Mouse (Mus musculus) intestine, embryonic 16.5 days (tissue): ENCODE data around the gene Rimbp3. TPM values are rescaled to one million over a fixed set of nuclear protein-coding genes. Genes with fewer than 3 reads are reported as not detected.
"Not testable (repeated sequence)": the region's sequence is repeated elsewhere in the genome, so short reads cannot be mapped to it uniquely, and the experiment has no call there.

Experiments used
- ATAC-seq: fragments of 200-750 bp; cut with Nextera tagmentation; 2 replicates; pipeline ENCODE4 v1.8.0; 2017; ENCODE audit warnings: moderate TSS enrichment, moderate library complexity
- H3K27ac ChIP-seq: fragments of 300-500 bp; sonication (generic); 2 replicates; pipeline ENCODE4 v1.5.1; 2014; ENCODE audit warnings: mild to moderate bottlenecking, low read length
- H3K27me3 ChIP-seq: fragments of 300-500 bp; sonication (generic); replicated peaks from 2 replicates; pipeline ENCODE4 v1.6.1; 2014; ENCODE audit warnings: low read length, control low read depth, mixed read lengths; ENCODE audit not compliant: control insufficient read depth, insufficient read depth
- H3K36me3 ChIP-seq: fragments of 300-500 bp; sonication (generic); 2 replicates; pipeline ENCODE4 v1.6.1; 2014; ENCODE audit warnings: low read length, control low read depth; ENCODE audit not compliant: control insufficient read depth, insufficient read depth
- H3K4me1 ChIP-seq: fragments of 300-500 bp; sonication (generic); 2 replicates; pipeline ENCODE4 v1.6.1; 2014; ENCODE audit warnings: low read length, control low read depth, mixed read lengths; ENCODE audit not compliant: control insufficient read depth, insufficient read depth
- H3K4me2 ChIP-seq: fragments of 300-500 bp; sonication (generic); 2 replicates; pipeline ENCODE4 v1.6.1; 2014; ENCODE audit warnings: low read depth, low read length, control low read depth
- H3K4me3 ChIP-seq: fragments of 300-500 bp; sonication (generic); 2 replicates; pipeline ENCODE4 v1.5.1; 2014; ENCODE audit warnings: mild to moderate bottlenecking, low read length
- H3K9ac ChIP-seq: fragments of 300-500 bp; sonication (generic); 2 replicates; pipeline ENCODE4 v1.6.1; 2014; ENCODE audit warnings: low read depth, low read length
- H3K9me3 ChIP-seq: fragments of 300-500 bp; sonication (generic); 2 replicates; pipeline ENCODE4 v1.6.1; 2016; ENCODE audit warnings: low read length, control low read depth; ENCODE audit not compliant: control insufficient read depth
- WGBS: fragments of 180-500 bp; shearing (Covaris S2); extraction: QIAGEN DNeasy Blood & Tissue Kit; methylation state at CpG from one replicate; pipeline ENCODE4 v1.1.7; 2014; 5-methylcytosine and 5-hydroxymethylcytosine counted together
- polyA plus RNA-seq: library from polyadenylated mRNA; unstranded; fragments of >200 nt; fragmentation: Nextera tagmentation; extraction: Ambion mirVana; gene quantifications from 2 replicates; pipeline ENCODE4 v1.2.1, GENCODE M21; 2015

Rimbp3 gene
- polyA plus RNA-seq, 1 experiment from 2014 or later = 0.49 TPM

GRCm38 (mm10) chr16:17209981-17210838 is 1.8 kb downstream of the Rimbp3 start:
- Histone ChIP-seq H3K27ac (no peak overlapping the region; the same call in 1 of the 2 replicates), H3K4me3 (peak overlapping the region; percentile 56), H3K27me3 (peaks cover 4% of the 10 kb centered on the region; the same call in 1 of the 2 replicates), H3K36me3 (no peaks in the 10 kb centered on the region), H3K4me1 (peaks cover 19% of the 10 kb centered on the region), H3K9me3 (no peaks in the 10 kb centered on the region), H3K4me2 (peak overlapping the region; percentile 97), H3K9ac (peak overlapping the region; percentile 71)
- ATAC-seq = peak; percentile 88
- WGBS = 9% methylated on average over 48 of the region's 48 CpGs

GRCm38 (mm10) chr16:17216934-17217633 is 8.7 kb downstream of the Rimbp3 start:
- 0 out of 2 replicates have a peak, but pooled peaks cover 7% of the 10 kb centered on the region for H3K4me1 ChIP-seq
- 46% methylated on average over 8 of the region's 8 CpGs for WGBS
- no peaks in the 10 kb centered on the region for H3K9me3 ChIP-seq
- no peak for ATAC-seq
- H3K4me3 ChIP-seq = no peak overlapping the region
- no peaks in the 10 kb centered on the region for H3K36me3 ChIP-seq
- no peaks in the 10 kb centered on the region for H3K27me3 ChIP-seq
- H3K9ac ChIP-seq = no peak overlapping the region
- no peak overlapping the region for H3K27ac ChIP-seq
- H3K4me2 ChIP-seq = no peak overlapping the region

GRCm38 (mm10) chr16:17220127-17220733 is 11.8 kb downstream of the Rimbp3 start:
- WGBS = 26% methylated on average over 7 of the region's 7 CpGs
- 0 out of 2 replicates have a peak overlapping the region, but pooled peaks have one; percentile 8 for H3K4me2 ChIP-seq
- 0 out of 2 replicates have a peak, but pooled peaks cover 7% of the 10 kb centered on the region for H3K4me1 ChIP-seq
- H3K9me3 ChIP-seq = no peaks in the 10 kb centered on the region
- H3K27ac ChIP-seq = peak overlapping the region; percentile 84
- 0 out of 2 replicates have a peak overlapping the region, but pooled peaks have one; percentile 13 for H3K9ac ChIP-seq
- H3K4me3 ChIP-seq = no peak overlapping the region
- no peaks in the 10 kb centered on the region for H3K36me3 ChIP-seq
- H3K27me3 ChIP-seq = no peaks in the 10 kb centered on the region
- peak; percentile 67 for ATAC-seq

GRCm38 (mm10) chr16:17222197-17222596 is 13.8 kb downstream of the Rimbp3 start:
- Histone ChIP-seq H3K9ac (no peak overlapping the region), H3K4me2 (no peak overlapping the region), H3K4me3 (no peak overlapping the region), H3K36me3 (no peaks in the 10 kb centered on the region), H3K9me3 (no peaks in the 10 kb centered on the region), H3K4me1 (peaks cover 10% of the 10 kb centered on the region; the same call in 1 of the 2 replicates), H3K27ac (no peak overlapping the region), H3K27me3 (no peaks in the 10 kb centered on the region)
- whole genome bisulfite sequencing = 36% methylated on average over 25 of the region's 25 CpGs
- ATAC-seq = peak; percentile 100

- H3K27me3 ChIP-seq = no peaks in the 10 kb centered on the region
- no peak overlapping the region for H3K9ac ChIP-seq
- H3K9me3 ChIP-seq = 0 out of 2 replicates have a peak, but pooled peaks cover 9% of the 10 kb centered on the region
- H3K36me3 ChIP-seq = no peaks in the 10 kb centered on the region
- peak overlapping the region; percentile 31; the same call in 1 of the 2 replicates for H3K27ac ChIP-seq
- WGBS = 67% methylated on average over 5 of the region's 5 CpGs
- H3K4me1 ChIP-seq = peaks cover 6% of the 10 kb centered on the region; the same call in 1 of the 2 replicates
- no peak overlapping the region for H3K4me2 ChIP-seq
- no peak overlapping the region for H3K4me3 ChIP-seq
- peak; percentile 59 for ATAC-seq
Measured at GRCm38 (mm10) chr16:17225584-17225983, 17.2 kb downstream of the Rimbp3 start.

GRCm38 (mm10) chr16:17226496-17226895 is 18.1 kb downstream of the Rimbp3 start:
- H3K9me3 ChIP-seq = 0 out of 2 replicates have a peak, but pooled peaks cover 9% of the 10 kb centered on the region
- H3K4me2 ChIP-seq = no peak overlapping the region
- peaks cover 3% of the 10 kb centered on the region; the same call in 1 of the 2 replicates for H3K4me1 ChIP-seq
- H3K27ac ChIP-seq = no peak overlapping the region
- no peak for ATAC-seq
- no peaks in the 10 kb centered on the region for H3K36me3 ChIP-seq
- no peak overlapping the region for H3K9ac ChIP-seq
- H3K4me3 ChIP-seq = no peak overlapping the region
- H3K27me3 ChIP-seq = no peaks in the 10 kb centered on the region

GRCm38 (mm10) chr16:17231523-17231922 is 23.1 kb downstream of the Rimbp3 start:
- H3K4me2 ChIP-seq, H3K27me3 ChIP-seq, H3K9ac ChIP-seq, ATAC-seq, H3K9me3 ChIP-seq, H3K36me3 ChIP-seq, H3K4me3 ChIP-seq, H3K27ac ChIP-seq: not testable (repeated sequence)
- WGBS = 90% methylated on average over 2 of the region's 2 CpGs
- H3K4me1 ChIP-seq = peaks cover 17% of the 10 kb centered on the region

- Histone ChIP-seq H3K4me1 (peaks cover 29% of the 10 kb centered on the region), H3K4me2 (peak within 1 kb of the TSS; percentile 95), H3K27ac (peak within 1 kb of the TSS; percentile 86)
Measured at GRCm38 (mm10) chr16:17232794-17233701, 24.6 kb downstream of the Rimbp3 start, which contains the start of gene Hic2. Hic2 (plus strand) TSS chr16:17233572.

More at GRCm38 (mm10) chr16:17232794-17233701, 24.6 kb downstream of the Rimbp3 start, which contains the start of gene Hic2:
- no peaks in the 10 kb centered on the region for H3K36me3 ChIP-seq
- H3K9ac ChIP-seq = peak within 1 kb of the TSS; percentile 84
- H3K9me3 ChIP-seq = 0 out of 2 replicates have a peak, but pooled peaks cover 9% of the 10 kb centered on the region
- ATAC-seq = peak; percentile 97
- peak within 1 kb of the TSS; percentile 79 for H3K4me3 ChIP-seq
- WGBS = 3% methylated on average over 58 of the region's 59 CpGs
- H3K27me3 ChIP-seq = no peaks in the 10 kb centered on the region
